Mouse (Mus musculus): Measurements from ENCODE around the gene Wdpcp.

The Wdpcp gene

DNA sequence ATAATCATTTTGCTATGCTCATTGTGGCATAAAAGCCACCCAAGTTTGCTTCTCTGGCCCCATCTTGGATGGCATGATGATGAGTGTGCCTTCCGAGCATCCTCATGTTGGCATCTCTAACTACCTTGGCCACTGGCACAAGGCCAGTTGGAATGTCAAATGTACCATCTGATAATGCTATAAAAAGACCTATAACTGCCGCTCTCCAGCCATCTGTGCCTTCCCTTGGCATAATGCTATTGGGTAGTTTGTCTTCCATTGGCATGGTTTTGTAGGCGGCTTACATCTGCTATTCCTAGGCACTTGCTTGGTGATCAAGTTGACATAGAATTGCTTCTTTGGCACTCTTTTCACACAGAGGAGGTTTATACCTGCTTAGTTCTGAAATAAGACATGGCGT, 191.2 kb downstream of the Wdpcp start:
- DNase-seq, result no peak

GRCm38 (mm10) chr11:21788831-21789230, 216.8 kb downstream of the Wdpcp start:
- DNase-seq, result no peak

- DNase-seq, result no peak
Measured at GRCm38 (mm10) chr11:21824941-21825340, 252.9 kb downstream of the Wdpcp start.

DNA sequence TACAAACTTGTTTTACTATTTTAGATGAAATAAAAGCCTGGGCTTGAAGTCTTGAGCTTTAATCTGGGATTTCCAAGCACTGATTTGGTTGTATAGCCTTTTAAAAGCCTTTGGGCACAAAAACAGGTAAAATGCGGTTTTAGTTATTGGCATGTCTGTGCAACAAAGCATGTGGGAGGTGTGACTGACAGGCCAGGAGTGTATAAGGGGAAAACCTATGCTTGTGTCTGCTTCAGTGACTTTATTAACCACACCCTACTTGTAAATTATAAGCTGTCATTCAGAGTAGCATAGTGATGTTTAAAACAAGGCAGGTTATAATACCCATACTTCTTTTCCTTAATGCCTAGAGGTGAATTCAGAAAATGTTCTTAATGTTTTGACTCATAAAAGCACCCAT, 254.5 kb downstream of the Wdpcp start:
- no peak for DNase-seq

GRCm38 (mm10) chr11:21847040-21847439, 275.0 kb downstream of the Wdpcp start:
- no peak for DNase-seq

DNA sequence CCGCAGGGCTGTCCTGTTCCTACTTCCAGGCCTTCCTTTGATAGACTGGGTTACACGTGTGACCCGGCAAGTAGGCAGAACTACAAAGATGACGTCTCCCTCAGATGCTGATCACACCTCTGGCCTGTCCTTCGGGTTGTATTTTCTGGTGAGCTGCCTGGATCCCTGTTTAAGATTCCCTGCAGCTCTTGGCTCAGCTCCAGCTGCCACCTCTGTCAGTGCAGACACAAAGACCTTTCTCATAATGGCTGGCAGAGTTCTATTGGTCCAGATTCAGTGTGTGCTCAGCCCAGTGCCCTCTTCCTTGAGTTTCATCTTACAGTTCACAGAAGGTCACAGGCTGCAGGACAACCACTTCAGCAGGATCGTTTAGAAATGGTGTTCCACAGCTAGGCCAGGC, 292.0 kb downstream of the Wdpcp start:
- peak; percentile 8 for DNase-seq

DNA sequence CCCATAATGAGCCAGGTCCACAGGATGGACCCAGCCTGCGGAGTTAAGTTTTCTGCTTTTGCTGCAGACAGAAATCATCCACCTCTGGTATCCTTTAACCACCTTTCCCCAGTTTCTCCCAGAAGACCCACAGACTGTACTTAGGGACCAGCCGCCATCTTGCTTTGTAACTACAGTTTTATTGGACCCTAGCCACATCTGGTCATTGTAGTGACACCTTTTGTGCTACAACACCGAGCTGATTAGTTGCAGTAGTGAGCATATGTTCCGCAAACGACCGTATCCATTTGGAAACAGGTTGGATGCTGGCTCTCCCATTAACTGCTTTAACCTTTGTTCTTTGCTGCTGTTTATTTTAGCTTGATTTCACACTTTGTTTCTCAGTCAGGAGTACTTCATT, 292.5 kb downstream of the Wdpcp start:
- DNase-seq, result no peak

DNA sequence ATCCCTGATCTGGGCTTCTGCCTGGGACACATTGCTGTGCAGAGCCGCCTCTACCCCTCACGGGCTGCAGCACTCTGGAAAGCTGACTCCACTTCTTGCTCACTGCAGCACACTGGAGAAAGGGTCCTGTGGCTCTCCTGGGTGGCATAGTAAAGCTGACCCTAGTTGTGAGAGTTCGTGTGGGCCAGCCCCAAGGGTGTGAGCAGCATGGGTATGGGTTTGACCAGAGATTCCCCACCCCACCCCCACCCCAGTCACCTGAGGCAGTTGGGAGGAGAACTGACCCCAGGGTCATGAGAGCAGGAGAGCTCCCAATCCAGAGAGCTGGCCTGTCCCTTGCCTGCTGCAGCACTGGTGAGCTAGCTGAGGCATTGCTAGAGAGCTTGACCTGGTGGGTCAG, 296.6 kb downstream of the Wdpcp start:
- DNase-seq, result no peak

- DNase-seq, result no peak
Measured at GRCm38 (mm10) chr11:21870863-21871262, 298.8 kb downstream of the Wdpcp start.

DNA sequence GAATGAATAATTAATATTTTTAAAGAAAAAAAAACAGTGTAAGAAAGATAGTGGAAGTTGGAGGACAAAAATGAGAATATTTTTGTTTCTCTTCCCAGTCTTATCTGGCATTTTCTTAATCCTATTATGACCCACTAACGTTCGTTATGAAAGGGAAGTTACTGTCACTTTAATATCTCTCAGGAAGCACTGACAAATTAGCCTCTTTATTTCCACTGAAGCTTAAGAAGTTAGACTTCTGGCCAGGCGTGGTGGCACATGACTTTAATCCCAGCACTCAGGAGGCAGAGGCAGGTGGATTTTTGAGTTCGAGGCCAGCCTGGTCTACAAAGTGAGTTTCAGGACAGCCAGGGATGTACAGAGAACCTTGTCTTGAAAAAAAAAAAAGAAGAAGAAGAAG, 299.7 kb downstream of the Wdpcp start:
- DNase-seq, result no peak

GRCm38 (mm10) chr11:21875077-21875476, 303.0 kb downstream of the Wdpcp start:
- DNase-seq, result no peak

- no peak for DNase-seq
Measured at GRCm38 (mm10) chr11:21894696-21895095, 322.7 kb downstream of the Wdpcp start.

GRCm38 (mm10) chr11:21922531-21922930, 350.5 kb downstream of the Wdpcp start:
- no peak for DNase-seq

All from kidney, postnatal 10 days (tissue).